Mouse (Mus musculus) thymus, postnatal 4 days (tissue): ENCODE results near the gene Gpcpd1.

Experiments
- DNase-seq: peaks from one replicate; pipeline ENCODE4 v3.0.0; 2021

The Gpcpd1 gene

DNA sequence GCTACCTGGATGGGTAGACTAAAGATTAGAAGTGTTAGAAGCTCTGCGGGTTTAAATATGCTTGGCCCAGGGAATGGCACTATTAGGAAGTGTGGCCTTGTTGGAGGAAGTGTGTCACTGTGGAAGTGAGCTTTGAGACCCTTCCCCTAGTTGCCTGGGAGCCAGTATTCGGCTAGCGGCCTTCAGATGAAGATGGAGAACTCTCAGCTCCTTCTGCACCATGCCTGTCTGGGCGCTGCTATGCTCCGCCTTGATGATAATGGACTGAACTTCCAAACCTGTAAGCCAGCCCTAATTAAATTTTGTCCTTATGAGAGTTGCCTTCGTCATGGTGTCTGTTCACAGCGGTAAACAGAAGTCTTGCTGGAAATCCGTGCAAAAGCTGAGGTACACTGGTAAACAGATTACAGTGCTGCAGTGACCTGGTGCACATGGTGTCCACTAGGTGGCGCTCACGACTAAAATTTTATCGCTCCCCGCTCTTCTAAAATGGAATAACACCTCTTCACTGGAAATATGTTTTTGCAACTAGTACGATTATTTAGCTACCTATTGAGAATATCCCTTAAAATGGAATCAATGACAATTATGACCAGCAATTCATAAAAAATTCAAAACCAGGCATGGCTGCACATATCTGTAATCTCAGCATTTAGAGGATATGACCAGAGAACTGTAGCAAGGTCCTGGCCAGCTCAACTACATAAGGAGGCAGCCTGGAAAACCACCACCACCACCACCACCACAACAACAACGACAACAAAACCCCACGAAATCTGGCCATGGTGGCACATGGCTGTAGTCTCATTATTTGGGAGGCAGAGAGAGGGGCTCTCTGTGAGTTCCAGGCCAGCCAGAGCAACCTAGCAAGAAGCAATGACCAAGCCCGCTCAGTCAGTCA, 71.1 kb downstream of the Gpcpd1 start:
- peak; percentile 93 for DNase-seq

DNA sequence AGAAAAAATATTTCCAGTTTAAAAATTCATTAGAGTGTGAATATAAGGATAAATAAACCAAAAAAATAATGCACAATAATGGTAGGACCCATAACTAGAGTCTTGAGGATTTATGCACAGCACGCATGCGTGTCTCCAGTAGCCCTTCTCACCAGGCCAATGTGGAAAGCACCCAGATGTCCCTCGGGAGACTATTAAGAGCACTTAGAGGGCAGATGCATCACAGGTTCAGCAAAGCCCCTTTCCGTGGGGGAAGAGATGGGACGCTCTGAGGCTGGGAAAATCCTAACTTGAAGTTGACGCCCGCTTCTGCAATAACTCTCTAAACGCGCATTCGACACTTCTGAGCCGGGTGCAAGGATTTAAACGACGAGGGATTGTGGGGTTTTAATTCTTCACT, 71.9 kb downstream of the Gpcpd1 start:
- DNase-seq, result no peak

DNA sequence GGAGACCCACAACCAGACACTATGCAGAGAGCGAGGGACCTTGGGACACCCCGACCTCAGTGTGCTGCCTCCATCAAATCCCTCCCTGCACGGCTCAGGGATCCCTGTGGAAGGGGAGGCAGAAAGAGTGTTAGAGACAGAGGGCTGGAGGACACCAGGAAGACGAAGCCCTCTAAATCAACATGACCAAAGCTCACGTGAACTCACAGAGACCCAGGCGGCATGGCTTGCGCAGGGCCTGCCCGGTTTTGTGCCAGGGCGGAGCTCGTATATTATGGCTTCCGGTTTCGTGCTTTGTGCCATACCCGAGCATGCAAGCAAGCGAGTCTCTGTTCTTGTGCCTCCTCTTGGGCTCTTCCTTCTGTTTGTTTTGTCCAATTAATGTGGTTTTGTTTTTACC, 72.5 kb downstream of the Gpcpd1 start:
- no peak for DNase-seq

DNA sequence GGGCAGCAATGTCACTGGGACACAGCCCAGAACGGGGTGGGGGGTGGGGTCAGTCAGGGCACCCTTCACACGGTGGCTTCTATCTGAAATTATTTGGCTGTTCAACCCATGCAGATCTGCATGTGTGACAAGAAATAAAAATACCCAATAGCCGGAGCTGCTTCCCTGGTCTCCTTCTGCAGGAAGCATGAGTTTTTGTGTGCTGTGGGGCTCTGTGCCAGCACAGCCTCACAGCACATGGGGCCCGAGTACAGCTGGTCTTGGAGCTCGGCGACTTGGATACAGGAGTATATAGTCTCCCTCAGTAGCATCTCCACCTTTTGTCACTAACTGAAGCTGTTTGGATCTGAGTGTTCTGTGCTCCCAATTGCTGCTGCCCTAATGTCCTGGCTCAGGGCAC, 73.2 kb downstream of the Gpcpd1 start:
- DNase-seq, result peak; percentile 47

DNA sequence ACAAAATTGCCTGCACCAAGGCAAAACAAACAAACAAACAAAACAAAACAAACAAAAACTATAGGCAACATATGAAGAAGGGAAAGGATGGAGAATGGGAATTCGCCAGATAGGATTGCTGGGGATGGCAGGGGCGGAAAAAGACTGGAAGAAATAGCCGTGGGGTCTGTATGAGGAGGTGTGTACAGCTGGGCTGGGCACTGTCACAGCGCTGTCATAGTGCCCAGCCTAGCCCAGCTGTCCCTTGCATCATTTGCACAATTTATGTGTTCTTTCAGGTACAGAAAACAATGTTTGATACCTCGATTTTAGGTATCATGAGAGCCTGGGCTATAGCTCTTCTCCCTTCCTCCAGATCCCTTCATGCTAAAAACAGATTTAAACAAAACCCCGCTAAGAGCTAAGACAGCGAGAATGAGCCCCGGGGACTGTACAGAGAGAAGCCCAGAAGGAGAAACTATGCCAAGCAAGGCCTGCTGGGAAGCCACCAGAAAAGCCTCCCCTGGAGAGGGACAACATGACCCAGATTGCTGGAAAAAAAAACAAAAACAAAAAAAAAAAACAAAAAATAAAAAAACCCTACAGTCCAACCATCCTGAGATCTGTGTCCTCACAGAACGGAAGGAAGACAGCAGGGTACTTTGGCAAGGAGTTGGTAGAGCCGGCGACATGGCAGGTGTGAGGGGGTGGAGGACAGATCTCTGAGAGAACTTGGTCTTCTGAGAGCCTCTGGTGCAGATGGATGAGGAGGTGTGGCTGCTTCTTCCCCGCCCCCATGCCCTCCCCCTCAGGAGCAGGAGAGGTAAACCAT, 74.0 kb downstream of the Gpcpd1 start:
- DNase-seq, result peak; percentile 76

DNA sequence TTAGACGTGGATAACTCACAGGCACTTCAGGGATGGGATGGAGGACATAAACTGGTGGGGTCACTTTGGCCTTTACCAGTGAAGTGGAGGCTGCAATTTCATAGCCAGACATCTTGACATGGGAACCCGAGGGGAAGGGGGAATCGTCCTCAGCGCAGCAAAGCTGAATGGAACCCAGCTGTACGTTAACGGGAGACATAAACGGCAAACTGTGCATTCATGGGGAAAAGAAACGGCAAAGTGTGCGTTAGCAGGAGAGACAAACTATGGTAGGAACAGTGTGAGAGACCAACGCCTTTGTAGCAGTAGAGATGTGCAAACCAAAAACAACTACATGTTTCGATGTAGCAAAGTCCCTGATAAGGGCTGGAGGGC, 74.6 kb downstream of the Gpcpd1 start:
- no peak for DNase-seq

DNA sequence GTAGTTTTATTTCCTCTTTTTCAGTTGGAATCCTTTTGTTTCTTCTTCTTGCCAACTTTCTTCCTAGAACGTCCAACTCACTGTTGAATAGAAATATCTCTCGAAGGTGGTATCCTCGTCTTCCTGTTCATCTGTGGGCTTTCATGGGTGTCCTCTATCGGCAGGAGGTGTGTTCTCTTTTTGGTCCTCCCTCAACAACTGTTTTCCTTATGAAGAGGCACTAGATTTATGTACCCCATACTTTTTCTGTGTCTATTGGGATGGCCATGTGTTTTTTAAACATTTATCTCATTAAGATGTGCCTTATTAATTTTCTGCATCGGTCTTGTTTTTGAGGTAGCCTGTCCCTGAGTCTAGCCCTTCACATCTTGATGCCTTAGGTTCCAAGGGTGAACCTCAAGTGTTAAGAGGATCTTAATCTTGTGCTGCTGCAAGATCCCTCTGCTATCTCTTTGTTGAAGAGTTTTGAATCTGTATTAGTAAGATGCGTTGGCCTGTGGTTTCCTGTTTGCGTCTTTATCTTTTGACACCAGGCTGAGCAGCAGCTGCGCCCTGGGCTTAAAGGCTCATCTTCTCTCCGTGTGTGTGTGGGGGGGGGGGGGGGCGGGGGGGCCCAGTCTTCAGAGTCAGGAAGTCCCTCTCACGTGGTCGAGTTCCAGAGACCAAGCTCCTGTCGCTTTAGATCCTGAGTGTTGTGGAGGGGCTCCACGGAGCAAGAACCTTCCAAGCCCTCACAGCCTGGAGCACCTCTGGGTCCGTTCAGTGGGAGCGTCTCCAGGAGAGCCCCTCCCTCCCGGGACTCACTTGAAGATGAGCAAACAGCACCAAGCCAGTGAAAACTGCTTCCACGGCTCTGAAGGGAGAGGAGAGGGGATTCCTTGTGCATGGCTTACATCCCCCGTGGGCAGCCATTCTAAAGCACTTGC, 75.2 kb downstream of the Gpcpd1 start:
- DNase-seq, result peak; percentile 65

DNA sequence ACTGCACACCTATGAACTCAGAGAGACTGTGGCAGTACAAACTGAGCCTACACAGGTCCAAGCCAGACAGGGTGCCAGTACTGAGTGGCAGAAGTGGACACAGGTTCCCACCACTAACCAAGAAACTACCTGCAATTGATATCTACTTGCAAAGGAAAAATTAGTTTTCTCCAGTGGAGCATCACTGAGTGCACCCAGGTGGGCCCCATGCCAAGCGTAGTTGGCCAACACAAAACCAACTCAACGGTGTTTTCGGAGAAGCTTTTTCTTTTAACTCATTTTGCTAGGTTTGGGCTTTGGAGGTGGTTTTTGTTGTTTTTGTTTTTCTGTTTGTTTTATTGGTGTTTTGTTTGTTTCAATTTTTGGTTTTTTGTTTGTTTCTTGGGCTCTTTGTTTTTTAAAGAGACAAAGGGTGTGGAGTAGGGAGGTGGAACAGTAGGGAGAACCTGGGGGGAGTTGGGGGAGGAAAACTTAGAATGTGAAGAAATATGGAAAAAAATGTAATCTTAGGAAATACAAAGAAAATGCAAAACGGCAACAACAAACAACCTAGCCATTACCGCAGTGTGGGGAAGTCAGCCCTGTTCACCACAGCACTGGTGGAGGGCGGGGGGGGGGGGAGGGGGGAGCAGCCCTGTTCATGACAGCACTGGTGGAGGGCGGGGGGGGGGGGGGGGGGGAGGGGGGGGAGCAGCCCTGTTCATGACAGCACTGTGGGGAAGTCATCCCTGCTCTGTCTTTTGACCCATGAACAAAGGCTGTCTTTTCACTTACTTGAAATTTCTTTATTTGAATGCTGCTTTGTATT, 76.3 kb downstream of the Gpcpd1 start:
- peak; percentile 57 for DNase-seq

DNA sequence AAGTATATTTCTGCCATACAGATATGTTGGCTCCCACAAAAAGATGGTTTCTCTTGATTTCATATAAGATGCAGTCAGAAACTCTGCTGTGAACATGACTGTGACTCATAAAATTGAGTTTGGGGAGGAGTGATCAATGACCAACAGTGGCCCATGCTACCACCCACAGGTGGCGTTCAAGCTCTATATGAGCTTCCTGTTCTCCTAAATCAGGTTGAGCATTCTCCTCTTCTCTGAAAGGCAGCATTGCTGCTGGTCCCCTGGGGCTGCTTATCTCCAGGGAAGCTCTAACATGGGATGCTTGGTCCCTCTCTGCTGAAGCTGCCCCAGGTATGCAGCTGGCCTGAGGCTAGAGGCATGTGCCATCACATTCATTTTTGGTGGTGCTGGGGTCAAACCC, 77.8 kb downstream of the Gpcpd1 start:
- DNase-seq, result peak; percentile 64

DNA sequence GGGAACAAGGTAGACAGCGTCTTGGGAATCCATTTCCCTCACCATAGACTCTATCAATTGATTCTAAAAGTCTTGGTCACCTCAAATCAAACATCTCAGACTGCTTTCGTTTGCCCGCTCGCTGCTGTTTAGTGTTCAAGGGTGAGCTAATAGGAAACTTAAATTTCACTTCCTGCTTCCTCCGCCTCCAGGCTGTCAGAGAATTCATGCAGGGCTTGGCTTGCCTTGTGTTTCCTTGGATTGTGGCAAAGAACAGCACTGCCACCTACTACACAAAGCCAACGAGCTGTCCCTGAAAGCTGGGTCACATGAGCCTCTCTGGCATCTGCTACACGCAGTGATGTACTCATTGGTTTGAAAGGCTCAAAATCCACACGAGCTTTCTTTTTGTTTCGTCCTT, 78.3 kb downstream of the Gpcpd1 start:
- no peak for DNase-seq

DNA sequence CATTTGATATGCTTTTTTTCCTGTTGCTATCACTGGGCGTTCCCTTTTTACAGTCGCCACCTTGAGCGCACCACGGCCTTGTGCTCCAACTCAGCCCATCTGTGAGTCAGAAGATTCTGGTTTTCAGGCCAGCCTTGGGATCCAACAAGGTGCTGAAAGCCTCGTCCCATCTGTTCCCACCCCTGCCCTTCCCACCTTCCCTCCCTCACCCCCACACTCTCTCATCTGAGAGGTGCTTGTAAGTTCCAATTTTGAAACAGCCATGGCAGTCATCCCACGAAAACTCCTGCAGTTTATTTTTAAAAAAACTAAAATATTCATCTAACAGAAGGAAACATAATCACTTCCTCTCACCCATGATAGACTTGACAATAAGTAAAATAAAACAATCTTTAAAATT, 80.0 kb downstream of the Gpcpd1 start:
- no peak for DNase-seq

DNA sequence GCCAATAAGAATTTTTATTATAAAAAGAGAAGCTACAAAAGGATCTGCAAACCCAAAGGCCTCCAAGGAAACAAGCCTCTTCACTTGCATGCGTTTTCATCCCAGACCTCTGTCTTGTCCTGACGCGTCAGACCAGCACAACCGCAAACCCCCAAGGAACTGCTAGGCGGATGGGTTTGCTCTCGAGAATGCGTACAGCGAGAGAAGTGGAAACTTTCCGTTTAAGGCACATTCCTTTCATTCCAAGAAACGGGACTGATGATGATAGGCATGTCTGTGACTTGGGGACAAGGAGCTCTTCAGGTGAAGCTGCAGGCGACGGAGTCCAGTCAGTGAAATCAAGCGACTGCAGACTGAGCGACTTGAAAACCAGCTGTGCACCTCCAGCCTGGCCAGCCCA, 80.4 kb downstream of the Gpcpd1 start:
- no peak for DNase-seq

DNA sequence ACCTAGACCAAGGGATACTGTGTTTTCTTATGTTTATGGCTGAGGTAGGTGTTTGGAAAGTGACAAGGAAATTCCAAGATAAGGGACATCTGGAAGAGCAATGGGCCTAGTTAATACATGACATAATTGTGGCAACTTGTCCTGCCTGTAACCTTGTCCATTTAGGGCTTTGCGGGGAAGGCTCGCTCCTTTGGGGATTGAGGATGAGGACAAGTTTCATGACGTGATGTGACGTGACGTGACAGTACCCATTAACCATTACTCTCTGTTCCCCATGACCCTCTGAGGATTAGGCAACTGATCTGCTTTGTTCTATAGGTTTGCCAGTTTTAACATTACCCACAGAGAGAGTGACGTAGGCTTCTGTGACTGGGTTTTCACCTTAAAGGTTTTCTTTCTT, 81.7 kb downstream of the Gpcpd1 start:
- DNase-seq, result no peak

DNA sequence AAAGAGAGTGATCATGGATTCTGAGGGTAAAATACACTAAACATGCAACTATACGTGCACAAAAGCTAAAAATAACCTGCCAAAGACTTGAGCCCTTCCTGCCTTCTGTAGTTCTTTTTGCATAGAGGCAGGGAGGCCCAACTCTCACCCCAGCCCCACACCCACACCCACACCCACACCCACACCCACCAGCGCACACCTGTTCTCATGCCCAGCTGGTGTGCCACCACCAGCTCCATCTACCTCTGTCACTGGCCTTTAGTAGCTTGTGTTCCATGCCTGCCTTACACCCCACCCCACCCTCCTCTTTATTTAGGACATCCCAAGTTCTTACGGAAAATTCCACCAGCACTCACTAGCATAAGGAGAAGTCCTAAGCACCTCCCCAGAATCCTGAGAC, 89.2 kb downstream of the Gpcpd1 start:
- peak; percentile 65 for DNase-seq

DNA sequence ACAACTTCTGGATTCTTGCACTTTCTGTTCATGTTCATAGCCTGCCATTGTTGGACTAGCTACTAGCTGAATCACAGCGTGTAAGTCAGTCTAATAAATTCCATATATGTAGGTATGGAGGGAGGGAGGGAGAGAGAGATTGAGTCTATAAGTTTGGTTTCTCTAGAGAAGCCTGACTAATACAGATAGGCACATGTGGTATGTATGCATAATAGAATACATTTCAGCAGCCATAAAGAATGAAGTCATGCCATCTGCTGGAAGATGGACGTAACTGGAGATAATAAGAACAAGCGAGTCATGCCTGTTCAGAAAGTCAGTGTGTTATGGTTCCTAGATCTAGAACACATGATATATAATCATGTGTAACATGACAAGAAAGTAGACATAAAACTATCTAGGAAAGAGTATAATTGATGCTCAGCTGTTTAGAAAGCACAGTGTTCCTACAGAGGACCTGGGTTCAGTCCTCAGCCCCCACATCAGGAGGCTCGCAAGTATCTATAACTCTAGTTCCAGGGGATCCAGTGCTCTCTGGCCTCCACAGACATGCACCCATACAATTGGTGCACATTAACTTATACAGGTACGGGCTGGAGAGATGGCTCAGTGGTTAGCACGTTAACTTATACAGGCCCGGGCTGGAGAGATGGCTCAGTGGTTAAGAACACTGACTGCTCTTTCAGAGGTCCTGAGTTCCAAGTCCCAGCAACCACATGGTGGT, 90.0 kb downstream of the Gpcpd1 start:
- DNase-seq, result no peak

DNA sequence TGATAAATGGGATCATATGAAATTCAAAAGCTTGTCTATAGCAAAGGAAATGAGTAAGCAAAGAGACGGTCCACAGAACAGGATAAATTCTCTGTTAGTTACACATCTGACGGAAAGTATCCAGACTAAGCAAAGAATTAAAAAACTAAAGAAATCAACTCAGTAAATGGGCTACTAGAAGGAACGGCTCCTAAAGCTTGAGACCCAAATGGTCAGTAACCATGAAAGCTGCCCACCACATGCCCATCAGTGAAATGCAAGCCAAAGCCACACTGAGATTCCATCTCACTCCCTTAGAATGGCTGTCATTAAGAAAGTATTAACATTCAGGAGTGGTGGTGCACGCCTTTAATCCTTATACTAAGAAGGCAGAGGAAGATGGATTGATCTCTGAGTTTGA, 94.3 kb downstream of the Gpcpd1 start:
- DNase-seq, result no peak

DNA sequence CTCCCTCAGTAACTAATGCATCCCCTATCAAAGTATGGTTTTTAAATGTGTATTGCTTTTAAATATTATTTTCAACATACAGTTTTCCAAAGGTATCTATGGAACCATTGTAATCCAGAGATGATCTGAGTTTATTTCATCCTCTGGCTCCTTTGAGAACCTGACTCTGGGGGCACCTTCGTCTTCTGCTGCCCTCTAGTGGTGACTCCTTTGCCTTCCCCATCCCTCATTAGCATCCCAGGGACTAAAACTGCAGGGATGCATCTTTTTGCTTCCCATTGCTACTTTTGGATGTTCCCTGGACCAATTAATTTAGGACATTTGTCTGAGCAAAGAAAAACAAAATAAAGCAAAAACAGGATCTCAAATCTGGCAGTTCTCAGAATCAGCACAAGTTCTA, 102.1 kb downstream of the Gpcpd1 start:
- peak; percentile 67 for DNase-seq

DNA sequence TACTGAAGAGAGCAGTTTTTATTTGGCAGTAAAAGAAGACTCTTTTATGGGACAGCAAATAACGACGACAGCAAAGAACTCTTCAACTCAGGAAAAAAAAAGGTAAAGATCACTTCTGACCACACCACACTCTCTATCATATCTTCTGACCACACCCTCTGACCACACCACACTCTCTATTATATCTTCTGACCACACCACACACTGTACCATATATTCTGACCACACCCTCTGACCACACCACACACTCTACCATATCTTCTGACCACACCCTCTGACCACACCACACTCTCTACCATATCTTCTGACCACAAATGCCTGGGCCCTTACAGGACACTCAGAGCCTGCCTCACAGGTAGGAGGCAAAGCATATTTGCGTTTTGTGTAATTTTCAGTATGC, 106.0 kb downstream of the Gpcpd1 start:
- DNase-seq, result no peak
